Mouse (Mus musculus) E14TG2a.4 (cell line): ENCODE data around the gene Srd5a1.

Experiments
- CTCF ChIP-seq: conservative IDR thresholded peaks from 2 replicates; pipeline ENCODE4 v1.5.1; 2014; ENCODE audit warnings: low read length
- NANOG ChIP-seq: IDR thresholded peaks from 2 replicates; pipeline ENCODE4 v1.6.1; 2014; ENCODE audit warnings: borderline replicate concordance, low read length, mixed read lengths
- POU5F1 ChIP-seq: IDR thresholded peaks from 2 replicates; pipeline ENCODE4 v1.6.1; 2014; ENCODE audit warnings: low read length, borderline replicate concordance

DNA sequence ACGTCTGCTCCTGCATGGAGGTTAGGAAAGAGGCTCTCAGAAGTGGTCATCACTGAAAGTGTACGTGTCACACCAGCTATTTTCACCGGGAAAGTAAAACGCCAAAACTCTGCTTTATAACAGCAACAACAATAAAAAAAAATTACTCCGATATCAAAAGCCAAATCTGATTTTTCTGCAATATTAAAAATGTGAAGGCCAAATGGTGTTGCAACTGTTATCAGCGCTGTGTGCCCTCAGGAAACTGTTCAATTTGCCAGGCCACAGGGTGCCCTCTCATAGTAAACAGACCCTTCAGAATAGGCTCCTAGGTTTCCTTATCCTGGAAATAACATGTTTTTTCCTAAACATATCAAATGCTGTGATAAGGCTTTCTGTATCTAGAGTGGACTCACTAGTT is 15.3 kb downstream of the Srd5a1 start:
- TF ChIP-seq CTCF (no peak), NANOG (no peak), POU5F1 (no peak)
